Mouse (Mus musculus): ENCODE results near the gene Ncln. TPM values are rescaled to one million over a fixed set of nuclear protein-coding genes. Genes with fewer than 3 reads are reported as not detected.

Gene Ncln
- total and polyA plus RNA-seq, 3 experiments = 35.5 to 154 (median 58.2) TPM

- Histone ChIP-seq H3K4me1 (ENCODE audit: insufficient read depth, low read depth, low read length) (peaks cover 52% of the 10 kb centered on the region), H3K9me3 (replicated peaks) (0 out of 2 replicates have a peak, but pooled peaks cover 5% of the 10 kb centered on the region), H3K27me3 (ENCODE audit: insufficient read depth, low read length) (no peaks in the 10 kb centered on the region), H3K4me3 (ENCODE audit: low read depth, low read length) (no peak overlapping the region), H3K36me3 (replicated peaks) (peaks cover 94% of the 10 kb centered on the region)
- DNase-seq (ENCODE audit: low spot score) (no peak), ATAC-seq (ENCODE audit: extremely low read depth, insufficient number of reproducible peaks, low FRiP score, poor library complexity, severe bottlenecking) (no peak)
- TF ChIP-seq TAL1 (conservative IDR thresholded peaks at IDR 0.05; ENCODE audit: low read depth, low read length) (no peak), GATA1 (IDR thresholded peaks at IDR 0.05; ENCODE audit: borderline replicate concordance, low read length) (no peak), POLR2AphosphoS5 (IDR thresholded peaks at IDR 0.05; ENCODE audit: insufficient replicate concordance, low read depth, low read length) (no peak), CTCF (IDR thresholded peaks at IDR 0.05; ENCODE audit: low read depth, low read length) (no peak), GATA2 (IDR thresholded peaks at IDR 0.05; ENCODE audit: borderline replicate concordance, low read depth, low read length) (no peak)
These were observed 10.9 kb upstream of the Ncln start for GRCm38 (mm10) chr10:81507095-81507494.

- Histone ChIP-seq H3K27me3 (ENCODE audit: insufficient read depth, low read length) (no peaks in the 10 kb centered on the region), H3K9me3 (replicated peaks) (0 out of 2 replicates have a peak, but pooled peaks cover 5% of the 10 kb centered on the region), H3K36me3 (replicated peaks) (peaks cover 92% of the 10 kb centered on the region), H3K4me1 (ENCODE audit: insufficient read depth, low read depth, low read length) (peaks cover 50% of the 10 kb centered on the region), H3K4me3 (ENCODE audit: low read depth, low read length) (no peak overlapping the region)
- TF ChIP-seq POLR2AphosphoS5 (IDR thresholded peaks at IDR 0.05; ENCODE audit: insufficient replicate concordance, low read depth, low read length) (no peak), CTCF (IDR thresholded peaks at IDR 0.05; ENCODE audit: low read depth, low read length) (no peak), GATA1 (IDR thresholded peaks at IDR 0.05; ENCODE audit: borderline replicate concordance, low read length) (no peak), GATA2 (IDR thresholded peaks at IDR 0.05; ENCODE audit: borderline replicate concordance, low read depth, low read length) (no peak), TAL1 (conservative IDR thresholded peaks at IDR 0.05; ENCODE audit: low read depth, low read length) (no peak)
- DNase-seq (ENCODE audit: low spot score) = no peak
- no peak for ATAC-seq (ENCODE audit: extremely low read depth, insufficient number of reproducible peaks, low FRiP score, poor library complexity, severe bottlenecking)
These were observed 8.9 kb upstream of the Ncln start for GRCm38 (mm10) chr10:81505016-81505664.

DNA sequence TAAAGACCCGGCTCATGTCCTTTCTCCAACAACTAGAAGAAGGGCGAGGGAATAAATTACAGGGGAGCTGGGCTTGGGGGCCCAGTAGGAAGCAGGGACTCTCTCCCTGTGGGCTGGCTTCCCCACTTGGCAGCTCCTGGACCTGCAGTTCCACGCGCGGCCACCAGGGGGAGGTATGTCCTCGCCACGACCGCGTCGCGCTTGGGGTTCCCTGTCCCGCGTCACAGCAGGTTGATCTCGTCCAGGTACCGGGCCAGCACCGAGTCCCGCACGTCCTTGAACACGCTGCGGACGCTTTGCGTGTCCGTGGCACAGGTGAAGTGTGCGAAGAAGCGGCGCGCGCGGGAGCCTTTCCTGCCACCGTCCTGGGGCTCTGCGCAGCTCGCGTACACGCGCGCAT is 6.5 kb upstream of the Ncln start:
- peak overlapping the region; percentile 57; the same call in 1 of the 2 replicates for H3K4me3 ChIP-seq (ENCODE audit: low read depth, low read length)
- H3K9me3 ChIP-seq (replicated peaks) = 0 out of 2 replicates have a peak, but pooled peaks cover 5% of the 10 kb centered on the region
- peaks cover 49% of the 10 kb centered on the region for H3K4me1 ChIP-seq (ENCODE audit: insufficient read depth, low read depth, low read length)
- peak; percentile 67 for DNase-seq (ENCODE audit: low spot score)
- no peaks in the 10 kb centered on the region for H3K27me3 ChIP-seq (ENCODE audit: insufficient read depth, low read length)
- peaks cover 81% of the 10 kb centered on the region for H3K36me3 ChIP-seq (replicated peaks)
- TF ChIP-seq CTCF (IDR thresholded peaks at IDR 0.05; ENCODE audit: low read depth, low read length) (peak; percentile 99), GATA2 (IDR thresholded peaks at IDR 0.05; ENCODE audit: borderline replicate concordance, low read depth, low read length) (no peak)
- ATAC-seq (ENCODE audit: extremely low read depth, insufficient number of reproducible peaks, low FRiP score, poor library complexity, severe bottlenecking) = no peak

DNA sequence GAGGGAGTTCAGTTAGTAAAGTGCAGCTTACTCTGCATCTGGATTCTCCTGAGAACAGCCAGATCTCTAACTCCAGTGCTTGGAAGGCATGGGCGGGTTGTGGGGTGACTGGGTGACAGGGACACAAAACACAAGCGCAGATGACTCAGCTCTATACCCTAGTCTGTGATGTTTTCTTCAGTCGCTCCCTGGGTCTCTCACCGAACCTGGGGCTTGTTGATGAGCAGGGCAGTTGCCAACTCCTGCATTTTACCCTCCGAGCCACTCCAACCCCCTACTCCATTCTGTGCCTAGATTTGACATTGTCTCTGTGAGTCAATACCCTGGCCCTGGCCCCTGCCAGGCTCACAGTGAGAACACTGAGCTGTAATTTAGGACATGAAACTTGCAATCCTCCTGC is 5.7 kb upstream of the Ncln start:
- peaks cover 75% of the 10 kb centered on the region for H3K36me3 ChIP-seq (replicated peaks)
- TF ChIP-seq TAL1 (conservative IDR thresholded peaks at IDR 0.05; ENCODE audit: low read depth, low read length) = no peak
- TF ChIP-seq POLR2AphosphoS5 (IDR thresholded peaks at IDR 0.05; ENCODE audit: insufficient replicate concordance, low read depth, low read length) = no peak
- no peak for TF ChIP-seq GATA1 (IDR thresholded peaks at IDR 0.05; ENCODE audit: borderline replicate concordance, low read length)
- TF ChIP-seq GATA2 (IDR thresholded peaks at IDR 0.05; ENCODE audit: borderline replicate concordance, low read depth, low read length) = no peak
- no peak for TF ChIP-seq CTCF (IDR thresholded peaks at IDR 0.05; ENCODE audit: low read depth, low read length)
- no peak for ATAC-seq (ENCODE audit: extremely low read depth, insufficient number of reproducible peaks, low FRiP score, poor library complexity, severe bottlenecking)
- no peaks in the 10 kb centered on the region for H3K27me3 ChIP-seq (ENCODE audit: insufficient read depth, low read length)
- no peak for DNase-seq (ENCODE audit: low spot score)
- H3K4me3 ChIP-seq (ENCODE audit: low read depth, low read length) = no peak overlapping the region
- peaks cover 53% of the 10 kb centered on the region for H3K4me1 ChIP-seq (ENCODE audit: insufficient read depth, low read depth, low read length)
- 0 out of 2 replicates have a peak, but pooled peaks cover 5% of the 10 kb centered on the region for H3K9me3 ChIP-seq (replicated peaks)

GRCm38 (mm10) chr10:81500032-81500431 is 3.8 kb upstream of the Ncln start, which contains the start of gene S1pr4:
Gene S1pr4, minus strand, starts transcription at chr10:81500132.
- peaks cover 60% of the 10 kb centered on the region for H3K36me3 ChIP-seq (replicated peaks)
- DNase-seq (ENCODE audit: low spot score) (no peak), ATAC-seq (ENCODE audit: extremely low read depth, insufficient number of reproducible peaks, low FRiP score, poor library complexity, severe bottlenecking) (no peak)
- 0 out of 2 replicates have a peak, but pooled peaks cover 2% of the 10 kb centered on the region for H3K9me3 ChIP-seq (replicated peaks)
- peak within 1 kb of the TSS; percentile 97; the same call in 1 of the 2 replicates for H3K4me3 ChIP-seq (ENCODE audit: low read depth, low read length)
- TF ChIP-seq POLR2AphosphoS5 (IDR thresholded peaks at IDR 0.05; ENCODE audit: insufficient replicate concordance, low read depth, low read length) = no peak
- TF ChIP-seq GATA2 (IDR thresholded peaks at IDR 0.05; ENCODE audit: borderline replicate concordance, low read depth, low read length) = no peak
- no peak for TF ChIP-seq TAL1 (conservative IDR thresholded peaks at IDR 0.05; ENCODE audit: low read depth, low read length)
- no peak for TF ChIP-seq CTCF (IDR thresholded peaks at IDR 0.05; ENCODE audit: low read depth, low read length)
- TF ChIP-seq GATA1 (IDR thresholded peaks at IDR 0.05; ENCODE audit: borderline replicate concordance, low read length) = no peak
- H3K4me1 ChIP-seq (ENCODE audit: insufficient read depth, low read depth, low read length) = peaks cover 67% of the 10 kb centered on the region
- H3K27me3 ChIP-seq (ENCODE audit: insufficient read depth, low read length) = no peaks in the 10 kb centered on the region

DNA sequence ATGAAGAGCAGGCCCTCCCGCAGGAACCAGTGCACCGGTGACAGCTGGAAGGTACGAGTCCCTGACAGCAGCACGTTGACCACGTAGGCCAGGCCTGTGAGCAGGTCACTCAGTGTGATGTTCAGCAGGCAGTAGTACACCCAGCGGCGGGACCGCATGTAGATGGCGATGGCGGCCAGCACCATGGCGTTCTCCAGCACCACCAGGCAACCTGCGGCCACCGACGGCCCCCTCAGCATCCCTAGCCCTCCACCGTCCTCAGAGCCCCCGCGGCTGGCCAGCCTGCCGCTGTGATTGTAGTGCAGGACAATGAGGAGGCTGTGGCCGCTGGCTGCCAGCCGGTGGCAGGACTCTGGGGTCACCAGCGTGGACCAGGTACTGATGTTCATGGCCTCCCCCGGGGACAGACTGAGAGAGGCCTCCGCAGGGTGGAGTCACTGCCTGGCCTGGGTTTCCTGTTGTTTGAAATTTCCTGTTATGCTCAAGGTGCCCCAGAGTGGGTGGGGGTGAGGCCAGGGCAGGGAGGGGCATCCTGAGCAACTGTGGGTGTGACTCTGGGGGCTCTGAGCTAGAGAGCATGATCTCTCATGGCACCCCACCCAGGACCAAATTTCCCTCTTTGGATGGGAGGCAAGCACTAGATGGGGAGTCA is 3.2 kb upstream of the Ncln start:
- peaks cover 62% of the 10 kb centered on the region for H3K36me3 ChIP-seq (replicated peaks)
- peak overlapping the region; percentile 97; the same call in 1 of the 2 replicates for H3K4me3 ChIP-seq (ENCODE audit: low read depth, low read length)
- no peaks in the 10 kb centered on the region for H3K9me3 ChIP-seq (replicated peaks)
- ATAC-seq (ENCODE audit: extremely low read depth, insufficient number of reproducible peaks, low FRiP score, poor library complexity, severe bottlenecking) = no peak
- H3K27me3 ChIP-seq (ENCODE audit: insufficient read depth, low read length) = no peaks in the 10 kb centered on the region
- no peak for DNase-seq (ENCODE audit: low spot score)
- peaks cover 73% of the 10 kb centered on the region for H3K4me1 ChIP-seq (ENCODE audit: insufficient read depth, low read depth, low read length)
- TF ChIP-seq GATA2 (IDR thresholded peaks at IDR 0.05; ENCODE audit: borderline replicate concordance, low read depth, low read length) = no peak
